Mouse (Mus musculus) cerebellum, postnatal 36 days (tissue): ENCODE measurements around the gene Gli3.

Source experiments
- DNase-seq, 2 experiments: peaks; one replicate each; pipeline ENCODE4 v3.0.0; 2021 to 2022; ENCODE audit warnings: mixed read lengths in 2 of 2

Gli3 gene

DNA sequence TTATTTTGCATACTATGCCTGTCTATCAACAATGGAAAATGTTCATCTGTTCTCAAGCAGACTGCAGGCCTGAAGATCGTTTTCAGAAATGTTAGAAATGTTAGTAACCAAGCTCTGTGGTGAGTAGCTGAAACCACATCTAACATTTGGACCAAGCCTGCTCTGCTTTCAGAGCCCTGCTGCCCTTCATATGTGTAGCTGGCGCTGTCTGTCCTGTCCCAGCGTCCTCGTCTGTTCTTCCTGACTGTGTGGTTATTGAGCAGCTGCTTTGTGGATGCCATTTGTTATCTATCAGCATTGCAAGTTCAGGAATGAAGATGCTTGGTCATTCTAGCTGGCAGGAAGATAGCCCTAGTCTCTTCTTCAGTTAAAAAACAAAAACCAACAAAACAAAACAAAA, 35.3 kb downstream of the Gli3 start:
- no peak for DNase-seq

DNA sequence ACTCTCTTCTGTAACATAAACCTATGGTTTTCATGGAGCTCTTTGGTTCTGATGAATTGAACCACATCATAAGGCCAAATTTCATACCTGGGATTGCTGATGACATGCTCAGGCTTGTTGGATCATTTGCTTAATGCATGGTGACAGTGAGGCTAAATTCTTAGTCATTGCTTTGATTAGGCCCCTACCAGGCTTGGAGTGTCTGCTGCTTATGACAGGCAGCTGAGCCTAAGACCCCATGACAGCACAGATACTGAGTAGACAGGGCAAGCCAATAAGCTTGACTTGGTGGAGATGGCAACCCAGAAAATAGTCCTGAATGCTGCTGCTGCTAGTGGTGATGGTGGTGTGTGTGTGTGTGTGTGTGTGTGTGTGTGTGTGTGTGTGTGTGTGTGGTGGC, 47.9 kb downstream of the Gli3 start:
- no peak for DNase-seq

- no peak for DNase-seq
Observed at GRCm38 (mm10) chr13:15513114-15513513, 50.1 kb downstream of the Gli3 start.

- DNase-seq: no peak
Observed at GRCm38 (mm10) chr13:15514082-15514481, 51.0 kb downstream of the Gli3 start.

GRCm38 (mm10) chr13:15517048-15517760, 54.2 kb downstream of the Gli3 start:
- no peak for DNase-seq

DNA sequence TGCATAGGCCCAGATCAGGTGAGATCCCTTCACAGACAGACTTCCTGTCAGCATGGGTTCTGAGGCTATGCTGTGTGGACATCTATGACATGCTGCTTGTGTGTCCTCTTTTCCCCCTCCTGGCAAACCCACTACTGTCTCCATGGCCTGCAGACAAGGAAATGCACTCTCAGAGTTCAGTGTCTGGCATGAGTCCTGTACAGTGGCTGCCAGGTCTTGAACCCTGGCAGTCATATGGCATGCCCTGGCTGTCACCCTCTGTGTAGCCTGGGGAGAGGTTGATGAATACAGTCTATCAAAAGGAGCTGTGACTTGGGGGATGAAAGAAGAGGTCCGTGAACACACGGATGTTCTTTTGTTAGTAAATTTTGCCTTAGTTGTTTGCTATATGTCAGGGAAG, 57.3 kb downstream of the Gli3 start:
- DNase-seq: no peak

GRCm38 (mm10) chr13:15522153-15522552, 59.1 kb downstream of the Gli3 start:
- DNase-seq: no peak

DNA sequence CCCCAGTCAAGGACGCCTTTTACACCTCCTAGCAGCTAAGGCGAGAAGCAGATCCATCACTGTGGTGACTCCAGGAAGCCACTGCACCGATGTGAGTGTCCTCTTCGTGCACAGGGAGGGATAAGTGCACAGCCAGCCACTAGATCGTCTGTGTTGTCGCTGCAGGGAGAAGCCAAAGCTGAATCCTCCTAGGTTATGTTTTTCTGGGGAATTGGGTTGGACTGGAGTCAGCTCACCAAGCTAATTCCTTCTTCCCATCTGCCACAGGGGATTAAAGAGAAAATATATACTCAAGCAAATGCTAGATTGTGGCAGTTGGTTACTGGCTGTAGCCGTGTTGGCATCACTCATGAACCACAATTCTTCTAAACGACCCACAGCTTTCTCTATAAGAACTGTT, 61.2 kb downstream of the Gli3 start:
- no peak for DNase-seq

- DNase-seq: no peak
Observed at GRCm38 (mm10) chr13:15526691-15527090, 63.7 kb downstream of the Gli3 start.

- DNase-seq: no peak
Observed at GRCm38 (mm10) chr13:15531568-15531967, 68.5 kb downstream of the Gli3 start.

DNA sequence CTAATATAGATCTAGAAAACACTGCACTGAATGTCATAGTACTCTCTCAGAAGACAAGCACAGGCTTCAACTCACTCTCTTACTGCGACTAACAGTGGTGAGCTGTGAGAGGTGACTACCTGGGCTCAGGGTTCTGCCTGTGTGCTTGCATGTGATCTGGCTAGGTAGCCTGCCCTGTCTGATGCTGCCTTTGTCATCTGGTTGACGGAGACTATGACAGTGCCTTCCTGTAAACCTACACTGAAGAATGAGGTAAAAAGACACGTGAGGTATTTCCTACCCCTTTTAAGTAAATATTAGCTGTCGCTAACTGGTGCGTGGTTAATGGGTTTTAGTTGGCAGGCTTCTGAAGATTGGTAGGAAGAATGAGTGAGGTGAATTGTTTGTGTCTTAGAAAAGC, 74.2 kb downstream of the Gli3 start:
- no peak for DNase-seq

DNA sequence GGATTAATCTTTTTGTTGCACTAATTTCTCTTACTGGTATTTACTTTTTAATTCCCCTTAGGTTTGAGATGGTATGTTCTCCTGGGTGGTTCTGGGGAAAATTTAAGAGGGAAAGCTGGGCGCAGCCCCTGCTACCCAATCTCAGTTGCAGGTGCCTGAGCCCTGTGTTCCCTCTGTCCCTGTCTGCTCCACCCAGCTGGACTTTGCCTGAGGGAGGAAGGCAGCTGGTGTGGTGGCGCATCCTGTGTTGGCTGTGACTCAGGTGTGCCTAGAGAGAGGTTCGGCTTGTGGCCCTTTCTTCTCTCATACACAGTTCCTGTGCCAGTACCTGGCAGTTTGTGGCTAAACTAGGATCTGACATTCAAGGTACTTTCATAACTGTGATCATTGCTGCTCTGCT, 74.6 kb downstream of the Gli3 start:
- no peak for DNase-seq

- no peak for DNase-seq
Observed at GRCm38 (mm10) chr13:15538389-15538788, 75.4 kb downstream of the Gli3 start.

DNA sequence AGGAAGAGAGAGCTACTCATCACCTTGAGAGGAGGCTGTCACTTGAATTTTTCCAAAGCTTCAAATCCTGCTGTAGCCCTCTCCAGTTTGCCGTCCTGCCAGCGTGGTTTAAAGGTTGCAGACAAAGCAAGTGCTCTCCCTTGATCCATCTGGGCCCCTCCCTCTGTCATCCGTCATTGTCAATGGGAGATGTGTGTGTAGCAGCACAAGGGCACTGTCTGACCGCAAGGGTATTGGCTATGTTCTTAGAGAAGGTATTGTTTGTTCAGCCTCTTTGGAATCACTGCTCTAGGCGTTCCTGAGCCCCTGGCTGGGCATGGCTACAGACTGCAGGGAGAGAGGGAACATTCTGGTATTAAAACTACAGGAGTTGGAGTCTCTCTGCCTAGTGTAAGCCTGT, 79.0 kb downstream of the Gli3 start:
- DNase-seq: no peak

DNA sequence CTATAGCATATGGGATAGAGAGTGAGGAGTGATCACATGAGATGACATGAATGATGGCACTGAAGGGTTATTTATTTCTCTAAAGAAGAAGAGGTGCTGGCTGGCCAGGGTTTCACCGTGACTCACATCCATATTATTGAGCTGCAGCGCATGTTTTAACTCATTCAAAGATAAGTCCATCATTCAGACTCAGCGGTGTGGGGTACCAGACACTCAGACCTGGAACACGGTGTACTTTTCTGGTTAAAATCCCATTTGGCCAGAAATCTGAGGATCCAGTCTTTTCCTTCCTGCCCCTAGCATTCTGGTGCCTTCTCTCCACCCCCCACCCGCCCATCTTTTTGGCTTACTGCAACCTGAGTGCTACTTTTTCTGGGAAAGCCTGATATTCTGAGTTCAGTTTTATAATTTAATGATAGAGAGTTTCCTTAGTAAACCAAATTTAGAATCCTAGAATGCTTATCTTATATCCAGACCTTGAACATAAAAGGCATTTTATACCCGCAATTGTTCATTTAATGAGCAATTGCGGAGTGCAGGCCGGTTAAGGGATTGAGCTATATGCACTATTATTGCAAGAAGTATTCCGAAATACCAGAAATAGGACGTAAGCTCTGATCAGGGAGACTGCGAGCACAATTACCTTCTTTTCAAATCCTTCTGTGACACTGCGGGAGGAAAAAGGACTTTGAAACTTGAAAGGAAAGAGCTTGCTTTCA, 80.3 kb downstream of the Gli3 start:
- DNase-seq: no peak

DNA sequence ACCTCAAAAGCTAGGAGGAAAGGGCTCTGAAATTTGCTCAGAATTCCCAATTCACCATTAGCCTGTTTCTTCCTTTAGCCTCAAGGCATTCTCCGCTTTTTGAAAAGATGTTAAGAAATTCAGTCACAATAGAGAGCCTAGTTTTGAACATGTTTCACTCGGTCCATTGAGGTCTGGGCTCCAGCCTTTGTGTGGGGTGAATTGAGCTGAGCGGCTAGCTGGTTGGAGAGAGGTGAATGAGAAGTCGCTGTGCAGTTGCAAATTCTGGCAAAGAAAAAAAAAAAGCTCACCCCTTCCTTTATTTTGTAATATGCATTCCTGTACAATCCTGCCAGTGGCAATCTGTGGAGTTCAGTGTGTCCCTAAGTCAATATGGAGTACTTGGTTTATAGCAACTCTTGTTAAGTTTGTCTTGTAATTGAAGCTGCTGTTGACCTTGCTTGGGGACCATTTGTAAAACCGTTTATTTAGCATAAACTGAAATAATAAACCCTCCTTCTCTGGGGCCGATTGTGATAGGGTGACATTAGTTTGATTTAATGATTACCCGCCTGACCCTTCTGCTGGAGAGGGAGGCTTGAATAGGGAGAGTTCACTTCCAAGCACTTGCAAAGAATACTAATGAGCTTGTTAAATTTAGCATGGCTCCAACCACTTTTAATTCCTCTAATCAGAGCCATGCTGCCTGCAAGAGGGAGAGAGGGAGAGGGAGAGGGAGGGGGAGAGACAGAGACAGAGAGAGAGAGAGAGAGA, 81.0 kb downstream of the Gli3 start:
- no peak for DNase-seq

- DNase-seq: no peak
Observed at GRCm38 (mm10) chr13:15545346-15545896, 82.4 kb downstream of the Gli3 start.

DNA sequence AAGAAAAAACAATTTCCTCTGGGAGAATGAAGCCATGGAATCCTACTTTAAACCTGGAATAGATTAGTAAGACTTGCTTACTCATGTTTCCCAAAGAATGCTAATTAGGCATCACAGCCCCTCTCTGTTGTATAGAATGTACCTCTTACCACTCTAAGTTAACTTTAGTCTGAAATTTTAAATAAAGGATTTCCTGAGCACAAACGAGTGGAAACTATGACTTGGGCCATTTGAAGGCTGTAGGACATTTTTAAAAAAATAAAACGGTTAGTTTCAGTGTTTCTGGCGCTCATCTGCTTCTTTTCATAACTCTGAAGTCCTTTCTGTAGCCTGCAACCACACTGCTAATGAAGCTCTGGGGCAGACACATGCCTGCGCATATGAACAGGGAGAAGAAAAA, 83.2 kb downstream of the Gli3 start:
- no peak for DNase-seq

DNA sequence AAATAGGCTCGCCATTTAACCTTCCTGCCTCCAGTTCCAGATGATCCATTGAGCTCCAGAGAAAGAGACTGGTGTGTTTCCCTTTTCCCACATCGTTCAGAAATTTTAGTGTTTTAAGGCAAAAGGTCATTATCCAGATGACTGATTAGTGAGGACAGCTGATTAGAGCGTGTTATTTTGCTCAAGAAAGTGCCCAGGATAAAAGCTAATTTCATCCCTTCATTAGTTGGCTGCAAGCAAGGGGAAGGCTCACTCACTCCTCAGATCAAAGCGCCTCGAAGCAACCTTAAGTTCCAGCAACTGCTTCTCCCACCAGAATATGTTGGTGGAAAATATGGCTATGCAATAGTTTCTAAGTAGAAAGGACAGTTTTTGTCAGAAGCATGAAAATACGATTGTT, 86.4 kb downstream of the Gli3 start:
- no peak for DNase-seq

- no peak for DNase-seq
Observed at GRCm38 (mm10) chr13:15550027-15550602, 87.1 kb downstream of the Gli3 start.

- DNase-seq: no peak
Observed at GRCm38 (mm10) chr13:15550731-15551130, 87.7 kb downstream of the Gli3 start.

DNA sequence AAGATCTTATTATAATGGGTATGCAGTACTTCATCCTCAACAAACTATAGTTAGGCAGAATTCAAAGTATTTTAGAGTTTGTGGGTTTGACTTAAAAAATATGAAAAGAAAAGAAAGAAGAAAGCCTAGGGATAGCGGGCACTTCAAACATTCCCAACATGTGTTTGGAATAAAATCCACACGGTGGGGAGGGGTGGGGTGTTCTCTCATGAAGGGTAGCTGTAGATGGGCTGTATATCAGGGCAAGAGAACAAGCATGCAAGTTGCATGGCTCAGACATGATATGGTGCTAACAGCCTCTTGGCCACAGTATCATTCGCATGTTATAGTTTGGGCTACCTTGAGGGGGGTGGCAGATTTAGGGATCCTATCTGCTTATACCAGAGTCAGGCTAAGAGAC, 89.0 kb downstream of the Gli3 start:
- no peak for DNase-seq

- no peak for DNase-seq
Observed at GRCm38 (mm10) chr13:15556646-15557098, 93.6 kb downstream of the Gli3 start.
